Mouse (Mus musculus) CH12F3 (cell line): ENCODE measurements around the gene Gm43518.

Experiments
- in situ Hi-C: fragments of 300-500 bp; cut with MboI; formaldehyde crosslinking; loops from 2 replicates; pipeline ENCODE4 v1.14.3; 2020; ENCODE audit warnings: low sequenced_read_pairs

The Gm43518 gene

DNA sequence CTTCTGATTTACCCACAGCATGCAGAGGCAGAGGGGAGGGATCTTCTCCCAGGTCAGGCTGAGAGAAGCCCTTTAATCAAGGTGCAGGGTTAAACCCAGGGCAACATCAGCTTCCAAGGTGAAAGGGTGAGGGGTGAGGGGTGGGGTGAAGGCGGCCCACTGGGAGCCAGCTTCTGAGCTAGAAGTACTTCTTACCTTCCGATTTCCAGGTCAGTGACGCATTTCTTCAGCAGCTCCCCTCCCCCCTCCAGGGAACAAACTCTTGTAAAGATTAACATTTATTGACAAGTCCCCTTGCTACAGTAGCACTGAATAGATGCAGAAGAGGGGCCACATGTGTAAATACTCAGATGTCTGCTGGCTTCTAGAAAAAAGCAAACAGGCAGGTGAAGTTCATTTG, 50.0 kb downstream of the Gm43518 start:
- in situ Hi-C loops: no loop called here

DNA sequence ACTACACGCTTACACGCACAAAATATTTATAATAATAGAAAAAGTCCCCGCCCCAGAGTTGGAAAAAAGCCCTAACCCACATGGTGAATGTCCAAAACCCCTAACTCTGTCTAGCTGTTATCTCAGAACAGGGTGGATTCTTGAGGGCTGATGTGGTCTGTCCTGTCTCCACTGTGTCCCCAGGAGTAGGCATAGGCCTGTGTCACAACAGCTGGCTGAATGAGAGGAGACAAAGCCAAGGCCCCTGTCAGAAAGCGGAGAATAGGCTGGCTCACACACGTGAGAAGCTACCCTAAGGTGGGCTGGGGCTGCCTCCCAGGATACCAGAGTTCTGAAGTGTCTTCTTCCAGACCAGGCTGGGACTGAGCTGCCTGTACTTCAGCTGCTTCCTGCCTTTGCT, 50.9 kb downstream of the Gm43518 start:
- in situ Hi-C loops: no loop called here

DNA sequence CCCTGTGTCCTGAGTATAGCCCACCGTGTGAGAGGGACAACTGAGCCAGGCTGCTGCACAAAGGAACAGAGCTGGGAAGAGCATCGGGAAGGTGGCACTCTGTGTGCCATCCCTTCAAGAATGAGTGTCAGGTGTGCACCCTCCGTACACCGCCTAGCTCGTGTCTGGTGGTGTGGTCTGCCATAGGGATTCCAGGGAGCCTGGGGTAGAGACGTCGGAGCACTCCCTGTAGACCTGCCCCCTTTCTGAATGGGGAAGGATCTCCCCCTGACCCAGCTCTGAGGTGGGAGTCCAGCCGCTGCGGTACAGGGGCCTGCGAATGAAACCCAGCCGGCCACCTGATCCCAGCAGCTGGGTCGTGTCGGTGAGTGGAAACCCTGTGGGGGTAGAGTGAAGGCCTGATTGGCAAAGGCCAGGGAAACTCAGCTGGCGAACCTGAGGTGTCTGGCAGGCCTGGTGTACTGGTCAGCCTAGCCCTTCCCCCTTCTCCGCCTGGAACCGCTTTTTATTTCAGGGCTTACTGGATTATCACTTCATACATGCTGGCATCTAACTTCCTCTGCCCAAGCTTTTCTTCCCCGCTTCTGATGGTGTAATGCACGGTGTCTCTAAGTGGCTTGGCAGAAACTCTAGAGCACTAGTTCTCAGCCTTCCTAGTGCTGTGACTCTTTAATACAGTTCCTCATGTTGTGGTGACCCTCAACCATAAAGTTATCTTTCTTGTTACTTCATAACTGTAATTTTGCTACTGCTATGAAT, 52.2 kb downstream of the Gm43518 start:
- in situ Hi-C loops: no loop called here

DNA sequence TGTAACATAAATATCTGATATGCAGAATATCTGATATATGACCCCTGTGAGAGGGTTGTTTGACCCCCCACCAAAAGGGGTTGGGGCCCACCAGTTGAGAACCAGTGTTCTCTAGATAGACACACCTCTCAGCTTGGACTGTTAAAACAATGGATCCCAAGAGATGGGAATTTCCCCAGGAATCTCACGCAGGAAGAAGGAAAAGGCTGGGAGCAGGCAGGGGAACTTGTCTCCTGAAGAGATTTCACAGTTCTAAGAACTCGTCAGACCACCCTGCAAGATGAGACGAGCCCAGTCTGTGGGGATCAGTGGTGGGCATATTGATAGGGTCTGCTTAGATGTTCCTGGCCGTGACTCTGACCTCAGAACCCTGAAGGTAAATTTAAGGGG, 52.8 kb downstream of the Gm43518 start:
- in situ Hi-C loops: no loop called here

DNA sequence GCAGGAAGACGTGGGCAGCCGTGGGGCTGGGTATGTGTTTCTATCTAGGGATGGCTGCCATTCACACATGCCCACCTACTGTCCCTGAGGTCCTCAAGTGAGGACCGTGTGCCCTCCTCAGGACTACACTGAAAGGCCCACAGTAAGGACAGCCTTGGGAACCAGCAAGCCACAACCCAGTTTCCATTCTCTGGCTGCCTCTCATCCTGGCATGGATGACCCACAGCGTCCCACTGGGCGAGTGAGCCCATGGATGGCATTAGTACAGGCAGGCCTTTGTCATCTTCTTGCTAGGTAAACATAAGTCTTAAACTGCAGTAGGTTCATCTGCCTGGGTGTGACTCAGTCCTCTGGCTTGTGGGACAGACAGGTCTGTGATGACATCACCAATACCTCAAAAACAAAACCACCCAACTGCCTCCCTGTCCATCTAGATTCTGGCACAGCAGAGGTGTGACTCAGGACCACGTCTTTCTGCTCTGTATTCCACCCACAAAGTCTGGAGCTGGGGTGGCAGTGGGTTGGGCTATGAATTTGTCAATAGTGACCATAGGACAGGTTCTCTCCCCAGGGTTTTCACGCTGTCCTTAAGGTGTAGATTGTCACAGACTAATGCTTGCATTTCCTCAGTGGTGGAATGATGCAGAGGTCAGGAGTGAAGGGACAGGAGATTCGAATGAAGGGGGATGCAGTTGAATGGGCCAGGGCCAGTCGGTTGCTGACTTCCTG, 53.5 kb downstream of the Gm43518 start:
- in situ Hi-C loops: no loop called here

DNA sequence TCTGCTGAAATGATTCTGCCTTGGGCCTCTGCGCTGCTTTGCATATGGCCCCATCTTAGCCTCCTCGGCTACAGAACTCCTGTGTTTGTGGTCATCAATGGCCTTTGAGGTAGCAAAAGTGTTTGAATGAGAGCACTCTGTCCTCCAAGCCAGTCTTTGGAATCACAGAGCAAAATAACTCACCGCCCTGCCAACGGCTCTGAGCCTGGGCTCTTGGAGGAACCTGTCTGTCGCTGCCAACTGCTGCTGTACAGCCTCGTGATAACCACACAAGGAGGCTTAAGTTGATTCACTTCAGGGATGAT, 54.0 kb downstream of the Gm43518 start:
- in situ Hi-C loops: no loop called here

DNA sequence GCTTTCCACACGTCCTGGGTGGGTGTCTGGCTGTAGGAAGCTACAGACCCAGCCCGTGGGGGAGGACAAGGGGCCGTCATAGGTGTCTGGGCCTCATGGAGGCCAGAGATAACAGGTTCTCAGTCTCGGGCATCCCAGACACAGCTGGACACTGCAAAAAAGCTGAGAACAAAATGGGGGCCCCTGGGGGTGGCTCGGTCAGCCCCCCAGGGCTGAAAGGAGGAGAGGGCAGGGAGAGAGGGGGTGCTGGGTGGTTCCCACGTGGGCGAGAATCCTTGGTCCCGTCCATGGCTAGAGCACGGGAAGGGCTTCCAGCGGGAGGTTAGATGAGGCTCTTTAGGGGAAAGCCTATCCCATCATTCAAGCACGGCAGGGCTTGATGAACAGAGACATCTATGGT, 55.6 kb downstream of the Gm43518 start:
- in situ Hi-C loops: no loop called here

DNA sequence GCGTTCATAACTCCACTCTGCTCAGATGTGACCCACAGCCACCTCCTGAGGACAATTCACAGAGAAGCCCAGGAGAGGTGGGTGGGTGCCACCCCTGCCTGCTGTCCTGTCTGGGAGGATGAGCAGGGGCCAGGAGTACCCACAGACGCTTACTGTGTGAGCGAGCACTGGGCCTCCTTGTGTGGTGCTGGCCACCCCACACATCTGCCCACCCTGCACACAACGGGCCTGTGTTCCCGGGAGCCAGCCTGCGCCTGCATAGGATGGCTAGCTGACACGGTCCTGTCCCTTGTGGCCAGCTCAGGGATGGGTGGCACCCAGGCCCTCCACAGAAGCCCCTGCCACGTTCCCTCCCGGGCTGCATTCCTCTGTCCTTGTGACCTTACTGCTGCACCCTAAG, 58.2 kb downstream of the Gm43518 start:
- in situ Hi-C loops: loop anchor here (5.0 kb wide), 1 partner anchor 38 kb away; no protein-coding TSS in a partner anchor

DNA sequence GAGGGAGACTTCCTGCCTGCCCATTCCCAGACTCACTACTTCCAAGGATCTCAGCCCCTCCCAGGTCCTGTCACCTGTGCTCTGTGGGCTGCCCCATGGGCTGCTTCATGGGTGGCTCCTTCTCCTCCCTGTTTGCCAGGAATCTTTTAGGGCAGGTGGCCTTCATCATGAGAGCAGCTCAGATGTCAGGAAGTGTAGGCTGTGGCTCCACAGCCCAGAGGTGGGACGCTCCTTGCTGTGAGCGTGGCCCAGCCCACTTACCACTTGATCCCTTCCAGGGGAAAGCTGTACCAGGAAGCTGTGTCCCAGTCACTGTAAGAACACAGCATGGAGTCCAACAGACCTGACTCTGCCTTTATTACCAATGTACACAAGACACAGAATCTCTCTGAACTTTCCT, 59.7 kb downstream of the Gm43518 start:
- in situ Hi-C loops: loop anchor here (5.0 kb wide), 1 partner anchor 40 kb away; no protein-coding TSS in a partner anchor

DNA sequence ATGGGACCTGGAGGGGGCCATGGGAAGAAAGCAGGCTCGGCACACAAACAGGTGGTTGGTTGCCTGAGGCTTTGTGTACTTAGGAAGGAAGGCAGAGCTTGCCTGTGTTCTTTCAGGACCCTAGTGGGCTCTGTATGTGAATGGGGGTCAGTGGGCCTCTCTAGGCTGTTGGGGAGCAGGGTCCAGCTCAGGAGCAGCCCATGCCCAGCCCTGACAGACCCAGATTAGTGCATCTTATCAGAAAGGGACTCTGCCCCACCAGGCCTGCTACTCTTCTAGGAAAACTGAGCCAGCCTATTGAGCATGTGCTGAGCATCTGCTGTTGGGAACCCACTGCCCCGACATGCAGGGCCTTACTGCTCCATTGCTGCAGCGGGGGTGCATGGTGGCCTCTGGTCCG, 60.3 kb downstream of the Gm43518 start:
- in situ Hi-C loops: loop anchor here (5.0 kb wide), 1 partner anchor 40 kb away; no protein-coding TSS in a partner anchor
